Mouse (Mus musculus): ENCODE measurements around the gene Alkbh7. TPM values are rescaled to one million over a fixed set of nuclear protein-coding genes. Genes with fewer than 3 reads are reported as not detected.

The Alkbh7 gene
- polyA plus RNA-seq, 1 experiment from 2014 or later = 17.0 TPM

- Histone ChIP-seq H3K4me2 (no peak overlapping the region), H3K4me3 (replicated peaks) (no peak overlapping the region), H3K27me3 (no peaks in the 10 kb centered on the region), H3K27ac (replicated peaks) (no peak overlapping the region), H3K4me1 (replicated peaks) (peaks cover 24% of the 10 kb centered on the region), H3K9ac (no peak overlapping the region), H3K36me3 (replicated peaks) (peaks cover 18% of the 10 kb centered on the region), H3K9me3 (replicated peaks) (no peaks in the 10 kb centered on the region)
- ATAC-seq (ENCODE audit: insufficient read depth) = no peak
- WGBS (ENCODE audit: insufficient replicate concordance) = 70% methylated on average over 7 of the region's 7 CpGs
Measured at GRCm38 (mm10) chr17:56988441-56988840, 8.7 kb upstream of the Alkbh7 start.

GRCm38 (mm10) chr17:56988921-56989430 lies 8.2 kb upstream of the Alkbh7 start:
- Histone ChIP-seq H3K4me1 (replicated peaks) (peaks cover 24% of the 10 kb centered on the region), H3K36me3 (replicated peaks) (peaks cover 24% of the 10 kb centered on the region), H3K9me3 (replicated peaks) (no peaks in the 10 kb centered on the region), H3K27ac (replicated peaks) (0 out of 2 replicates have a peak overlapping the region, but pooled peaks have one; percentile 69), H3K9ac (peak overlapping the region; percentile 59; the same call in 1 of the 2 replicates), H3K27me3 (no peaks in the 10 kb centered on the region), H3K4me3 (replicated peaks) (peak overlapping the region; percentile 77), H3K4me2 (peak overlapping the region; percentile 88)
- WGBS (ENCODE audit: insufficient replicate concordance) = 63% methylated on average over 7 of the region's 7 CpGs
- ATAC-seq (ENCODE audit: insufficient read depth) = no peak

GRCm38 (mm10) chr17:56989467-56990114 lies 7.5 kb upstream of the Alkbh7 start:
- peak overlapping the region; percentile 59 for H3K9ac ChIP-seq
- peaks cover 24% of the 10 kb centered on the region for H3K4me1 ChIP-seq (replicated peaks)
- H3K27me3 ChIP-seq = no peaks in the 10 kb centered on the region
- ATAC-seq (ENCODE audit: insufficient read depth) = peak; percentile 83
- H3K27ac ChIP-seq (replicated peaks) = peak overlapping the region; percentile 69
- peak overlapping the region; percentile 88 for H3K4me2 ChIP-seq
- 2% methylated on average over 25 of the region's 25 CpGs for WGBS (ENCODE audit: insufficient replicate concordance)
- H3K36me3 ChIP-seq (replicated peaks) = peaks cover 30% of the 10 kb centered on the region
- peak overlapping the region; percentile 77 for H3K4me3 ChIP-seq (replicated peaks)
- H3K9me3 ChIP-seq (replicated peaks) = no peaks in the 10 kb centered on the region

GRCm38 (mm10) chr17:56990115-56990746 lies 6.9 kb upstream of the Alkbh7 start, which contains the start of gene Clpp:
Gene Clpp, plus strand, starts transcription at chr17:56990305.
- Histone ChIP-seq H3K27ac (replicated peaks) (peak within 1 kb of the TSS; percentile 69), H3K9me3 (replicated peaks) (no peaks in the 10 kb centered on the region), H3K4me1 (replicated peaks) (peaks cover 24% of the 10 kb centered on the region), H3K4me2 (peak within 1 kb of the TSS; percentile 88), H3K4me3 (replicated peaks) (peak within 1 kb of the TSS; percentile 77), H3K9ac (peak within 1 kb of the TSS; percentile 71), H3K36me3 (replicated peaks) (peaks cover 36% of the 10 kb centered on the region), H3K27me3 (no peaks in the 10 kb centered on the region)
- ATAC-seq (ENCODE audit: insufficient read depth) = peak; percentile 96
- WGBS (ENCODE audit: insufficient replicate concordance) = under 1% methylated on average over 52 of the region's 52 CpGs

GRCm38 (mm10) chr17:56990966-56991365 lies 6.2 kb upstream of the Alkbh7 start:
- peaks cover 44% of the 10 kb centered on the region for H3K36me3 ChIP-seq (replicated peaks)
- H3K27ac ChIP-seq (replicated peaks) = no peak overlapping the region
- H3K9ac ChIP-seq = peak overlapping the region; percentile 71
- H3K4me3 ChIP-seq (replicated peaks) = peak overlapping the region; percentile 77
- peak overlapping the region; percentile 88 for H3K4me2 ChIP-seq
- no peak for ATAC-seq (ENCODE audit: insufficient read depth)
- peaks cover 24% of the 10 kb centered on the region for H3K4me1 ChIP-seq (replicated peaks)
- H3K27me3 ChIP-seq = no peaks in the 10 kb centered on the region
- WGBS (ENCODE audit: insufficient replicate concordance) = 58% methylated on average over 2 of the region's 2 CpGs
- no peaks in the 10 kb centered on the region for H3K9me3 ChIP-seq (replicated peaks)

- H3K4me3 ChIP-seq (replicated peaks) = no peak overlapping the region
- H3K27me3 ChIP-seq = no peaks in the 10 kb centered on the region
- no peak overlapping the region for H3K9ac ChIP-seq
- no peak overlapping the region for H3K4me2 ChIP-seq
- H3K4me1 ChIP-seq (replicated peaks) = peaks cover 34% of the 10 kb centered on the region
- no peaks in the 10 kb centered on the region for H3K9me3 ChIP-seq (replicated peaks)
- WGBS (ENCODE audit: insufficient replicate concordance) = 78% methylated on average over 8 of the region's 8 CpGs
- no peak overlapping the region for H3K27ac ChIP-seq (replicated peaks)
- no peak for ATAC-seq (ENCODE audit: insufficient read depth)
- peaks cover 57% of the 10 kb centered on the region for H3K36me3 ChIP-seq (replicated peaks)
Measured at GRCm38 (mm10) chr17:56995046-56995445, 2.1 kb upstream of the Alkbh7 start.

GRCm38 (mm10) chr17:56996506-56996905 lies 633 bp upstream of the Alkbh7 start:
- H3K4me3 ChIP-seq (replicated peaks) = peak overlapping the region; percentile 88
- no peak for ATAC-seq (ENCODE audit: insufficient read depth)
- H3K4me2 ChIP-seq = peak overlapping the region; percentile 89
- H3K9ac ChIP-seq = 0 out of 2 replicates have a peak overlapping the region, but pooled peaks have one; percentile 13
- no peaks in the 10 kb centered on the region for H3K27me3 ChIP-seq
- peaks cover 57% of the 10 kb centered on the region for H3K36me3 ChIP-seq (replicated peaks)
- no peaks in the 10 kb centered on the region for H3K9me3 ChIP-seq (replicated peaks)
- H3K4me1 ChIP-seq (replicated peaks) = peaks cover 29% of the 10 kb centered on the region
- H3K27ac ChIP-seq (replicated peaks) = no peak overlapping the region
- 57% methylated on average over 2 of the region's 2 CpGs for WGBS (ENCODE audit: insufficient replicate concordance)

- Histone ChIP-seq H3K27ac (replicated peaks) (no peak overlapping the region), H3K9me3 (replicated peaks) (no peaks in the 10 kb centered on the region), H3K4me3 (replicated peaks) (no peak overlapping the region), H3K9ac (no peak overlapping the region), H3K27me3 (no peaks in the 10 kb centered on the region), H3K36me3 (replicated peaks) (peaks cover 55% of the 10 kb centered on the region), H3K4me1 (replicated peaks) (peaks cover 40% of the 10 kb centered on the region), H3K4me2 (no peak overlapping the region)
- WGBS (ENCODE audit: insufficient replicate concordance) = 81% methylated on average over 9 of the region's 9 CpGs
- no peak for ATAC-seq (ENCODE audit: insufficient read depth)
Measured at GRCm38 (mm10) chr17:56999414-56999813, 2.3 kb downstream of the Alkbh7 start.

- 81% methylated on average over 9 of the region's 9 CpGs for WGBS (ENCODE audit: insufficient replicate concordance)
- no peak within 1 kb of the TSS for H3K4me2 ChIP-seq
- peaks cover 45% of the 10 kb centered on the region for H3K4me1 ChIP-seq (replicated peaks)
- no peak for ATAC-seq (ENCODE audit: insufficient read depth)
- no peaks in the 10 kb centered on the region for H3K27me3 ChIP-seq
- H3K27ac ChIP-seq (replicated peaks) = no peak within 1 kb of the TSS
- H3K9me3 ChIP-seq (replicated peaks) = no peaks in the 10 kb centered on the region
- no peak within 1 kb of the TSS for H3K4me3 ChIP-seq (replicated peaks)
- no peak within 1 kb of the TSS for H3K9ac ChIP-seq
- peaks cover 55% of the 10 kb centered on the region for H3K36me3 ChIP-seq (replicated peaks)
Measured at GRCm38 (mm10) chr17:56999968-57000609, 3.0 kb downstream of the Alkbh7 start, which contains the start of gene Pspn. Gene Pspn, minus strand, starts transcription at chr17:57000018.

GRCm38 (mm10) chr17:57001228-57001627 lies 4.1 kb downstream of the Alkbh7 start:
- H3K9me3 ChIP-seq (replicated peaks) = no peaks in the 10 kb centered on the region
- WGBS (ENCODE audit: insufficient replicate concordance) = 61% methylated on average over 8 of the region's 8 CpGs
- no peak overlapping the region for H3K4me2 ChIP-seq
- no peak overlapping the region for H3K4me3 ChIP-seq (replicated peaks)
- no peak overlapping the region for H3K9ac ChIP-seq
- H3K36me3 ChIP-seq (replicated peaks) = peaks cover 55% of the 10 kb centered on the region
- H3K27me3 ChIP-seq = no peaks in the 10 kb centered on the region
- ATAC-seq (ENCODE audit: insufficient read depth) = no peak
- H3K27ac ChIP-seq (replicated peaks) = no peak overlapping the region
- H3K4me1 ChIP-seq (replicated peaks) = peaks cover 45% of the 10 kb centered on the region

GRCm38 (mm10) chr17:57003994-57004393 lies 6.9 kb downstream of the Alkbh7 start:
- no peaks in the 10 kb centered on the region for H3K9me3 ChIP-seq (replicated peaks)
- H3K4me3 ChIP-seq (replicated peaks) = no peak overlapping the region
- ATAC-seq (ENCODE audit: insufficient read depth) = peak; percentile 63
- H3K4me2 ChIP-seq = no peak overlapping the region; the same call in 1 of the 2 replicates
- H3K4me1 ChIP-seq (replicated peaks) = peaks cover 45% of the 10 kb centered on the region
- H3K27me3 ChIP-seq = no peaks in the 10 kb centered on the region
- peaks cover 78% of the 10 kb centered on the region for H3K36me3 ChIP-seq (replicated peaks)
- WGBS (ENCODE audit: insufficient replicate concordance) = 54% methylated on average over 7 of the region's 7 CpGs
- H3K27ac ChIP-seq (replicated peaks) = no peak overlapping the region; the same call in 1 of the 2 replicates
- no peak overlapping the region; the same call in 1 of the 2 replicates for H3K9ac ChIP-seq
